In the genomic region with DNA sequence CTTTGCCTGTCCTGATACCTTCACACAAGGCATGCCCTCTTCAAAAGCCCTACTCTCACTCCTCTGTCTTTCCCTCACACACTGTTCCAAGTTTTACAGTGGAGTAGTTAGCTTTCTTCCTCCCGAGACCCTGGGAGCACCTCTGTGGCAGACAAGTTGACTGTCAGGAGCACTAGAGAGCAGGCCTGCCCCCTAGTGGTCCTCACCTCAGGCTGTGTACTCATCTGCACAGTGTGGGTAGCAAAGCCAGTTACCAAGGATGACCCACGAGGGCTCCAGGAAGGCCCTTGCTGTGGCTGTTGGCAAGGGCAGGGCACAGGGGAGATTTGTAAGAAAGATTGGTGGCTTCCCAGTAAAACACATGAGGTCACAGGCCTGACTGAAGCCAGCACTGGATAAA, we compare ENCODE assay signal across 9 mouse cellular contexts. TPM values are rescaled to one million over a fixed set of nuclear protein-coding genes. Genes with fewer than 3 reads are reported as not detected.
DNase-seq lines count a peak whose midpoint lies in the region; ATAC-seq and TF ChIP-seq lines count a peak whose summit lies in the region.
"Had no signal": no experiment of that assay in that cellular context is flagged by ENCODE, and none has a peak within 500 bp of the region (broad histone marks: within the 10 kb centered on the region; RNA-seq: fewer than 3 reads in every experiment).

No protein-coding gene starts in this region.

- H3K4me2 ChIP-seq in limb, embryonic 13.5 days (replicated peaks), result no peak overlapping the region

- 0 out of 2 replicates have a peak, but pooled peaks have one; percentile 21 for ATAC-seq in limb, embryonic 13.5 days (ENCODE audit: low FRiP score, low read depth)

- DNase-seq in layer of hippocampus, postnatal 10 days (ENCODE audit: low spot score in 2 of 2), result peak; percentile 56 to 68
- DNase-seq in layer of hippocampus, adult 9-10 months (ENCODE audit: low spot score), result no peak
- DNase-seq in ES-CJ7 (ENCODE audit: low read depth, low spot score), result peak; percentile 81
- peak; percentile 34 for DNase-seq in gastrocnemius, postnatal 25 days
- DNase-seq in retina, postnatal 1 day, result peak; percentile 68

- H3K4me1 ChIP-seq in bone marrow, adult 2 months (ENCODE audit: control insufficient read depth, insufficient read depth, low read length), result no peaks in the 10 kb centered on the region
- H3K4me1 ChIP-seq in limb, embryonic 13.5 days, result no peaks in the 10 kb centered on the region

- H3K36me3 ChIP-seq in limb, embryonic 13.5 days, result no peaks in the 10 kb centered on the region

- H3K4me3 ChIP-seq in bone marrow, adult 2 months (replicated peaks; ENCODE audit: control insufficient read depth, low read depth, low read length), result no peak overlapping the region
- H3K4me3 ChIP-seq in limb, embryonic 13.5 days, result no peak overlapping the region
- H3K4me3 ChIP-seq: myocyte had no signal

- H3K27ac ChIP-seq in bone marrow, adult 2 months (ENCODE audit: control insufficient read depth, insufficient read depth, low read depth, low read length, poor library complexity), result no peak overlapping the region
- H3K27ac ChIP-seq in limb, embryonic 13.5 days, result no peak overlapping the region

- peak; percentile 77 for TF ChIP-seq CTCF in bone marrow, adult 2 months (IDR thresholded peaks at IDR 0.05; ENCODE audit: control insufficient read depth, insufficient read depth, low read length)

- H3K9ac ChIP-seq in limb, embryonic 13.5 days, result no peak overlapping the region

- 16% methylated on average over 2 of the region's 2 CpGs for WGBS in bone marrow, adult 2 months
- WGBS in limb, embryonic 13.5 days, result 20% methylated on average over 2 of the region's 2 CpGs

- peaks cover 23% of the 10 kb centered on the region for H3K27me3 ChIP-seq in limb, embryonic 13.5 days

- no peak for TF ChIP-seq POLR2A in bone marrow, adult 2 months (IDR thresholded peaks at IDR 0.05; ENCODE audit: borderline replicate concordance, control insufficient read depth, low read depth, low read length)

- H3K9me3 ChIP-seq in limb, embryonic 13.5 days, result no peaks in the 10 kb centered on the region

RNA-seq across cellular contexts. Expression of a gene that starts 5.6 kb away (rescaled TPM):
- under 1 TPM; 0.18 to 0.22 TPM for total RNA-seq in layer of hippocampus, postnatal 10 days (2021)
- polyA plus RNA-seq in bone marrow, adult 2 months (2011; ENCODE audit: insufficient read depth, insufficient read length, low replicate concordance, missing spikeins), result 2.3 TPM in 1 of 2 replicates, not detected in the other
- total RNA-seq in gastrocnemius, postnatal 25 days (2021), result 10 to 100 TPM in 1 of 2 experiments, 1 to 10 TPM in 1; 1.8 to 53.2 TPM
- polyA plus RNA-seq in limb, embryonic 13.5 days (2015; fragmentation: Nextera tagmentation; extraction: Ambion mirVana), result not detected in 2 replicates
- polyA plus RNA-seq: myocyte had no signal

RNA-seq across cellular contexts. Expression of a gene that starts 11.6 kb away (rescaled TPM):
- 1 to 10 TPM; 3.7 to 3.8 TPM for total RNA-seq in layer of hippocampus, postnatal 10 days (2021)
- polyA plus RNA-seq in bone marrow, adult 2 months (2011; ENCODE audit: insufficient read depth, insufficient read length, low replicate concordance, missing spikeins), result 0.29 and 1.00 TPM in 2 replicates
- total RNA-seq in gastrocnemius, postnatal 25 days (2021), result under 1 TPM; 0.59 to 0.91 TPM
- 6.5 and 6.9 TPM in 2 replicates for polyA plus RNA-seq in limb, embryonic 13.5 days (2015; fragmentation: Nextera tagmentation; extraction: Ambion mirVana)

RNA-seq across cellular contexts. Expression of a gene that starts 15.8 kb away (rescaled TPM):
- total RNA-seq in layer of hippocampus, postnatal 10 days (2021), result 10 to 100 TPM; 10.4 to 11.7 TPM
- 3.4 and 4.9 TPM in 2 replicates for polyA plus RNA-seq in bone marrow, adult 2 months (2011; ENCODE audit: insufficient read depth, insufficient read length, low replicate concordance, missing spikeins)
- 10 to 100 TPM in 1 of 2 experiments, 1 to 10 TPM in 1; 8.8 to 11.8 TPM for total RNA-seq in gastrocnemius, postnatal 25 days (2021)
- 9.9 and 11.7 TPM in 2 replicates for polyA plus RNA-seq in limb, embryonic 13.5 days (2015; fragmentation: Nextera tagmentation; extraction: Ambion mirVana)

RNA-seq across cellular contexts. Expression of a gene that starts 15.9 kb away (rescaled TPM):
- total RNA-seq in layer of hippocampus, postnatal 10 days (2021), result under 1 TPM; 0.21 to 0.25 TPM
- not detected in 2 replicates for polyA plus RNA-seq in bone marrow, adult 2 months (2011; ENCODE audit: insufficient read depth, insufficient read length, low replicate concordance, missing spikeins)
- not detected for total RNA-seq in gastrocnemius, postnatal 25 days (2021)
- 0.11 and 0.27 TPM in 2 replicates for polyA plus RNA-seq in limb, embryonic 13.5 days (2015; fragmentation: Nextera tagmentation; extraction: Ambion mirVana)
- total RNA-seq: gastrocnemius, postnatal 36 days had no signal
